In the genomic region with DNA sequence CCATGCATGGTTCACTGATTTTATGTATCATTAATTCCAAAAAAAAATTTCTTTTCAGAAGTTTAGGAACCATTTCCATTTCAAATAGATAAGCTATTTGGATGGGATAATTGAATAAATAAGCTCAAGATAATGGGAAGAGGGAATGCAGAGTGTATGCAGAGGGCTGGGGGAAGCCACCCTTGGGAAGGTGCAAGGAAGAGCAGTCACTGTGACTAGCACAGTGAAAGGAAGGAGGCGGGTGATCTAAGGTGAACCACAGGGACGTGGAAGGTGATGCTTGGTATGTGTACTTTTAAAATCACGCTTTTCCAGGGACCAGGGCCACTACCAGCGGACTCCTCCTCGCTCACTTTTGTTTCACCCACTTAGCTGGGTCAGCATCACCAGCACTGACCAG, we compare ENCODE assay signal across 23 mouse cellular contexts.
DNase-seq lines count a peak whose midpoint lies in the region; ATAC-seq and TF ChIP-seq lines count a peak whose summit lies in the region.
"Had no signal": no experiment of that assay in that cellular context is flagged by ENCODE, and none has a peak within 500 bp of the region (broad histone marks: within the 10 kb centered on the region; RNA-seq: fewer than 3 reads in every experiment).

No protein-coding gene starts in this region.

- no peak overlapping the region for H3K9ac ChIP-seq in forebrain, embryonic 15.5 days (replicated peaks)
- no peak overlapping the region for H3K9ac ChIP-seq in heart, postnatal 0 days (replicated peaks; ENCODE audit: low read depth, low read length)
- H3K9ac ChIP-seq in kidney, postnatal 0 days (ENCODE audit: low read depth, low read length): no peak overlapping the region
- H3K9ac ChIP-seq in limb, embryonic 12.5 days (replicated peaks): no peak overlapping the region
- H3K9ac ChIP-seq: embryonic facial prominence, embryonic 12.5 days; forebrain, embryonic 13.5 days; limb, embryonic 13.5 days; liver, embryonic 12.5 days; midbrain, embryonic 12.5 days had no signal

- no peak for DNase-seq in forebrain, embryonic 10.5 days (ENCODE audit: extremely low spot score, low spot score)
- DNase-seq in heart, postnatal 0 days (ENCODE audit: low spot score): no peak
- no peak for DNase-seq in heart, postnatal 10 days
- DNase-seq in kidney, postnatal 0 days (ENCODE audit: low spot score): no peak
- DNase-seq in kidney, postnatal 25 days: no peak
- DNase-seq: adrenal gland, postnatal 10 days; cerebellum, adult 2 months; cerebellum, postnatal 25 days; kidney, adult 11 months; kidney, postnatal 36 days; layer of hippocampus, postnatal 36 days; lung, adult 18-20 months; lung, postnatal 10 days; thymus, adult 18-20 months; thymus, postnatal 4 days had no signal

- 0 out of 2 replicates have a peak, but pooled peaks have one; percentile 55 for ATAC-seq in forebrain, embryonic 15.5 days (replicated peaks)
- no peak for ATAC-seq in heart, postnatal 0 days (ENCODE audit: insufficient read depth, low read depth)
- 0 out of 2 replicates have a peak, but pooled peaks have one; percentile 46 for ATAC-seq in kidney, postnatal 0 days (replicated peaks; ENCODE audit: low FRiP score, low read depth)
- ATAC-seq in limb, embryonic 12.5 days (ENCODE audit: insufficient number of reproducible peaks, insufficient read depth, low FRiP score, low TSS enrichment, low read depth): 0 out of 2 replicates have a peak, but pooled peaks have one; percentile 52
- ATAC-seq: liver, embryonic 12.5 days had no signal

- TF ChIP-seq EP300 in heart, postnatal 0 days (IDR thresholded peaks at IDR 0.05; ENCODE audit: low read depth): no peak

- no peak overlapping the region for H3K27ac ChIP-seq in forebrain, embryonic 15.5 days (replicated peaks)
- H3K27ac ChIP-seq in forebrain, embryonic 10.5 days: no peak overlapping the region
- H3K27ac ChIP-seq in heart, postnatal 0 days (ENCODE audit: low read depth): peak overlapping the region; percentile 87
- H3K27ac ChIP-seq in kidney, postnatal 0 days: no peak overlapping the region
- H3K27ac ChIP-seq in limb, embryonic 12.5 days: no peak overlapping the region
- H3K27ac ChIP-seq: embryonic facial prominence, embryonic 12.5 days; forebrain, embryonic 13.5 days; limb, embryonic 13.5 days; liver, embryonic 12.5 days had no signal

- 91% methylated on average over 5 of the region's 5 CpGs for WGBS in forebrain, embryonic 15.5 days
- WGBS in forebrain, embryonic 10.5 days: 87% methylated on average over 5 of the region's 5 CpGs
- WGBS in heart, postnatal 0 days: 90% methylated on average over 5 of the region's 5 CpGs
- 75% methylated on average over 5 of the region's 5 CpGs for WGBS in kidney, postnatal 0 days
- 79% methylated on average over 5 of the region's 5 CpGs for WGBS in limb, embryonic 12.5 days

- H3K27me3 ChIP-seq in forebrain, embryonic 15.5 days: no peaks in the 10 kb centered on the region
- H3K27me3 ChIP-seq in forebrain, embryonic 10.5 days (ENCODE audit: poor library complexity, severe bottlenecking): no peaks in the 10 kb centered on the region
- no peaks in the 10 kb centered on the region for H3K27me3 ChIP-seq in heart, postnatal 0 days (ENCODE audit: control insufficient read depth, insufficient read depth, low read length)
- H3K27me3 ChIP-seq in kidney, postnatal 0 days (ENCODE audit: insufficient read depth, low read length): no peaks in the 10 kb centered on the region
- no peaks in the 10 kb centered on the region for H3K27me3 ChIP-seq in limb, embryonic 12.5 days
- H3K27me3 ChIP-seq: embryonic facial prominence, embryonic 12.5 days; forebrain, embryonic 13.5 days; limb, embryonic 13.5 days; liver, embryonic 12.5 days; midbrain, embryonic 12.5 days had no signal

- no peaks in the 10 kb centered on the region for H3K36me3 ChIP-seq in forebrain, embryonic 15.5 days
- H3K36me3 ChIP-seq in forebrain, embryonic 10.5 days (replicated peaks): no peaks in the 10 kb centered on the region
- no peaks in the 10 kb centered on the region for H3K36me3 ChIP-seq in heart, postnatal 0 days (replicated peaks; ENCODE audit: control insufficient read depth, insufficient read depth, low read length)
- no peaks in the 10 kb centered on the region for H3K36me3 ChIP-seq in kidney, postnatal 0 days (ENCODE audit: insufficient read depth, low read length)
- no peaks in the 10 kb centered on the region for H3K36me3 ChIP-seq in limb, embryonic 12.5 days
- H3K36me3 ChIP-seq: embryonic facial prominence, embryonic 12.5 days; limb, embryonic 13.5 days; liver, embryonic 12.5 days; midbrain, embryonic 12.5 days had no signal

- TF ChIP-seq CTCF in heart, postnatal 0 days (IDR thresholded peaks at IDR 0.05; ENCODE audit: low read depth): no peak
- no peak for TF ChIP-seq CTCF in kidney, postnatal 0 days (IDR thresholded peaks at IDR 0.05; ENCODE audit: low read depth)

- peaks cover 13% of the 10 kb centered on the region for H3K4me1 ChIP-seq in forebrain, embryonic 15.5 days
- H3K4me1 ChIP-seq in forebrain, embryonic 10.5 days: peaks cover 21% of the 10 kb centered on the region
- peaks cover 21% of the 10 kb centered on the region; the same call in 1 of the 2 replicates for H3K4me1 ChIP-seq in heart, postnatal 0 days (ENCODE audit: control insufficient read depth, insufficient read depth)
- H3K4me1 ChIP-seq in kidney, postnatal 0 days (replicated peaks; ENCODE audit: insufficient read depth, low read length): no peaks in the 10 kb centered on the region
- peaks cover 8% of the 10 kb centered on the region; the same call in 1 of the 2 replicates for H3K4me1 ChIP-seq in limb, embryonic 12.5 days (replicated peaks)
- H3K4me1 ChIP-seq: embryonic facial prominence, embryonic 12.5 days; limb, embryonic 13.5 days; liver, embryonic 12.5 days had no signal

- no peaks in the 10 kb centered on the region for H3K9me3 ChIP-seq in forebrain, embryonic 15.5 days
- no peaks in the 10 kb centered on the region for H3K9me3 ChIP-seq in forebrain, embryonic 10.5 days
- no peaks in the 10 kb centered on the region for H3K9me3 ChIP-seq in heart, postnatal 0 days (replicated peaks; ENCODE audit: control insufficient read depth, low read length)
- H3K9me3 ChIP-seq in kidney, postnatal 0 days (replicated peaks; ENCODE audit: low read length): no peaks in the 10 kb centered on the region
- H3K9me3 ChIP-seq in limb, embryonic 12.5 days: no peaks in the 10 kb centered on the region
- H3K9me3 ChIP-seq: embryonic facial prominence, embryonic 12.5 days; forebrain, embryonic 13.5 days; limb, embryonic 13.5 days; liver, embryonic 12.5 days; midbrain, embryonic 12.5 days had no signal

- intact Hi-C loops in heart, postnatal 10 days (cut with DNase I): loop anchor here (2.0 kb wide), 1 partner anchor 14 kb away; no protein-coding TSS in a partner anchor

- H3K4me2 ChIP-seq in forebrain, embryonic 15.5 days (replicated peaks): no peak overlapping the region
- no peak overlapping the region for H3K4me2 ChIP-seq in heart, postnatal 0 days (ENCODE audit: low read depth, low read length)
- no peak overlapping the region for H3K4me2 ChIP-seq in kidney, postnatal 0 days (ENCODE audit: low read length)
- H3K4me2 ChIP-seq in limb, embryonic 12.5 days: no peak overlapping the region
- H3K4me2 ChIP-seq: embryonic facial prominence, embryonic 12.5 days; forebrain, embryonic 13.5 days; heart, embryonic 11.5 days; limb, embryonic 13.5 days; liver, embryonic 12.5 days; midbrain, embryonic 12.5 days had no signal

- no peak overlapping the region for H3K4me3 ChIP-seq in forebrain, embryonic 15.5 days
- no peak overlapping the region for H3K4me3 ChIP-seq in forebrain, embryonic 10.5 days
- no peak overlapping the region for H3K4me3 ChIP-seq in heart, postnatal 0 days (ENCODE audit: low read depth, low read length)
- no peak overlapping the region for H3K4me3 ChIP-seq in kidney, postnatal 0 days (replicated peaks; ENCODE audit: low read depth, low read length)
- H3K4me3 ChIP-seq in limb, embryonic 12.5 days (replicated peaks): no peak overlapping the region
- H3K4me3 ChIP-seq: embryonic facial prominence, embryonic 12.5 days; forebrain, embryonic 13.5 days; limb, embryonic 13.5 days; liver, embryonic 12.5 days; midbrain, embryonic 12.5 days had no signal
